Mouse (Mus musculus) lung, embryonic 15.5 days (tissue): Measurements from ENCODE around the gene Gpd1. TPM values are rescaled to one million over a fixed set of nuclear protein-coding genes. Genes with fewer than 3 reads are reported as not detected.

ENCODE experiments used
- ATAC-seq: fragments of 200-750 bp; cut with Nextera tagmentation; 2 replicates; pipeline ENCODE4 v1.8.0; 2017; ENCODE audit warnings: moderate number of reproducible peaks, borderline replicate concordance; ENCODE audit not compliant: low FRiP score, low TSS enrichment; ENCODE audit errors: extremely low read depth
- H3K27ac ChIP-seq: fragments of 300-500 bp; sonication (generic); 2 replicates; pipeline ENCODE4 v1.5.1; 2015; ENCODE audit warnings: moderate library complexity, mild to moderate bottlenecking, inconsistent platforms
- H3K27me3 ChIP-seq: fragments of 300-500 bp; sonication (generic); 2 replicates; pipeline ENCODE4 v1.6.1; 2015; ENCODE audit warnings: inconsistent platforms
- H3K36me3 ChIP-seq: fragments of 300-500 bp; sonication (generic); 2 replicates; pipeline ENCODE4 v1.6.1; 2015; ENCODE audit warnings: inconsistent platforms
- H3K4me1 ChIP-seq: fragments of 300-500 bp; sonication (generic); 2 replicates; pipeline ENCODE4 v1.6.1; 2015; ENCODE audit warnings: inconsistent platforms
- H3K4me2 ChIP-seq: fragments of 300-500 bp; sonication (generic); 2 replicates; pipeline ENCODE4 v1.6.1; 2015; ENCODE audit warnings: inconsistent platforms, mild to moderate bottlenecking, moderate library complexity
- H3K4me3 ChIP-seq: fragments of 300-500 bp; sonication (generic); 2 replicates; pipeline ENCODE4 v1.5.1; 2015; ENCODE audit warnings: mild to moderate bottlenecking, inconsistent platforms
- H3K9ac ChIP-seq: fragments of 300-500 bp; sonication (generic); 2 replicates; pipeline ENCODE4 v1.6.1; 2015; ENCODE audit warnings: inconsistent platforms
- H3K9me3 ChIP-seq: fragments of 300-500 bp; sonication (generic); 2 replicates; pipeline ENCODE4 v1.6.1; 2016; ENCODE audit warnings: inconsistent platforms
- WGBS: fragments of 180-500 bp; shearing (Covaris S2); methylation state at CpG from one replicate; pipeline ENCODE4 v1.1.7; 2015; 5-methylcytosine and 5-hydroxymethylcytosine counted together
- polyA plus RNA-seq: library from polyadenylated mRNA; unstranded; fragments of >200 nt; fragmentation: Nextera tagmentation; extraction: Ambion mirVana; gene quantifications from 2 replicates; pipeline ENCODE4 v1.2.1, GENCODE M21; 2015

The Gpd1 gene
- 0.82 and 1.1 TPM in 2 replicates for polyA plus RNA-seq

DNA sequence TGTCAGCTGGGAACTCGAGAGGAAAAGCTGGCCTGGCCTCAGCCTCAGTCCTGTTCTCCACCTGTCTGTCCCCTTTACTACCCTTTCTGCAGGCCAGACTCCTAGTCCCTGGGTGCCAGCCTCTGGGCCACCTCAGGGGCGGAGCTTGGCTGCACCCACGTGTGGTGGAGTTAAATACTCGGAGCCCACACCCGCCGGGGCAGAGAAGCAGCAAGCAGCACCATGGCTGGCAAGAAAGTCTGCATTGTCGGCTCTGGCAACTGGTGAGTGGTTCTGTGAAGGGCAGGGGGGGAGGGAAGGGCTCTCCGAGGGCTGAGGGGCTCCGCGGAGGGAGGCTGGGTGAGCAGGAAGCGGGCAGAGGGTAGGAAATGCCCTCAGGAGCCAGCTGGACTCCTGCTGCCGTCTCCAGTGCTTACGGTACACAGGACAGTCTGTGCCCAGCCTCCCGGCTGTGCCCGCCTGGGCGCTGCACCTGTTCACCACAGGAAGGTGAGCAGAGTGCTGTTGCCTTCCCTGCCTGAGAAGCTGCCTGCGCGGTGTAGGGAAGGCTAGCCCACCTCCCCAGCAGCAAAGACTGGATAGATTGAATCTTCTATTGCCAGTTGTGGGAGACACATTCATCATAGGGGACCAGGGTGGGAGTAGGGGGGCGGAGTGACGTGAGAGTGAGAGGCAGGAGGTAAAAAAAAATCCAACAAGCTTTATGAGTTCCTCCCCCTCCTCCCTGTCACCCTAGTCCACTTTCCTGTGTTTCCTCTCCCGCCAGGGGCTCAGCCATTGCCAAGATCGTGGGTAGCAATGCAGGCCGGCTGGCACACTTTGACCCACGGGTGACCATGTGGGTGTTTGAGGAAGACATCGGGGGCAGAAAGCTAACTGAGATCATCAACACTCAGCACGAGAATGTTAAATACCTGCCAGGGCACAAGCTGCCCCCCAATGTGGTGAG lies at the start of gene Gpd1:
Gpd1 (plus strand) TSS at position 130 of the 949 bp plus-strand sequence.
- no peaks in the 10 kb centered on the region for H3K27me3 ChIP-seq
- no peak within 1 kb of the TSS for H3K27ac ChIP-seq
- no peaks in the 10 kb centered on the region for H3K9me3 ChIP-seq
- no peak for ATAC-seq
- no peak within 1 kb of the TSS for H3K4me3 ChIP-seq
- H3K36me3 ChIP-seq, result peaks cover 18% of the 10 kb centered on the region
- 0 out of 2 replicates have a peak, but pooled peaks cover 6% of the 10 kb centered on the region for H3K4me1 ChIP-seq
- H3K9ac ChIP-seq, result no peak within 1 kb of the TSS
- 55% methylated on average over 26 of the region's 26 CpGs for WGBS
- H3K4me2 ChIP-seq, result peak within 1 kb of the TSS; percentile 7; the same call in 1 of the 2 replicates

DNA sequence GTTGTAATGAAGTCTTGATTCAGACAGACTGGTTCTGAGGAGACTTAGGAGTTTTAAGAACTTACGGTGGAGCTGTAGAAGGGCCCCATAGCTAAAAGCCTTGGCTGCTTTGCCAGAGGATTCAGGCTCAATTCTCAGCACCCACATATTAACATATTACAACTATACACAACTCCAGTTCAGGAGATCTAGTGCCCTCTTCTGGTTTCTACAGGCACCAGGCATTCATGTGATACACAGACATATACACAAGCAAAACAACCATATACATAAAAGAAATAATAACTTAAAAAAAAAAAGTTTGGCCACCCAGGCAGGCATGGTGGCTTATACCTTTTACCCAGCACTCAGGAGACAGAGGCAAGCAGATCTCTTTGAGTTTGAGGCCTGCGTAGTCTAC lies 49.8 kb upstream of the Gpd1 start:
- Histone ChIP-seq H3K27ac (no peak overlapping the region), H3K9ac (no peak overlapping the region), H3K9me3 (no peaks in the 10 kb centered on the region), H3K4me2 (no peak overlapping the region), H3K4me1 (peaks cover 26% of the 10 kb centered on the region), H3K36me3 (no peaks in the 10 kb centered on the region), H3K4me3 (no peak overlapping the region), H3K27me3 (peaks cover 79% of the 10 kb centered on the region)
- no peak for ATAC-seq
- 96% methylated on average over 2 of the region's 2 CpGs for WGBS

DNA sequence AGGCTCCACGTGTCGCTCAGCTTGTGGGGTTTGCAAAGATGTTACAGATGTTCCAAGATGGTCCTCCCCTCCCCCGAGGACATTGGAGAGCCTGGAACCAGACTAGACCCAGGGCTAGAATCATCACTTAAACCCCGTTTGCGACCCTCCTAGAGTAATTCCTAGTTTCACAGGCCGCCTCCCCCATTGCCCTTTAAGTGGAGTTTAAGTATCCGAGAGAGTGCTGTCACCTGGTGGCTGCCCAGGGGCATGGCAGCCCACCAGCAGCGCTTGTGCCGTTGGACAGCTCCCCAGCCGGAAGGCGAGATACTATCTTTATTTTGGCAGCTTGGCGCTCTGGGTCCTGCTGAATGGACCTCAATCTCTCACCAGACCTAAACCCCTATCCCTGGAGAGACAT lies 48.4 kb upstream of the Gpd1 start:
- 3% methylated on average over 12 of the region's 12 CpGs for WGBS
- Histone ChIP-seq H3K27ac (no peak overlapping the region), H3K4me3 (no peak overlapping the region), H3K27me3 (peaks cover 84% of the 10 kb centered on the region), H3K9me3 (no peaks in the 10 kb centered on the region), H3K4me2 (no peak overlapping the region), H3K4me1 (peaks cover 25% of the 10 kb centered on the region), H3K36me3 (no peaks in the 10 kb centered on the region), H3K9ac (no peak overlapping the region)
- ATAC-seq, result no peak

DNA sequence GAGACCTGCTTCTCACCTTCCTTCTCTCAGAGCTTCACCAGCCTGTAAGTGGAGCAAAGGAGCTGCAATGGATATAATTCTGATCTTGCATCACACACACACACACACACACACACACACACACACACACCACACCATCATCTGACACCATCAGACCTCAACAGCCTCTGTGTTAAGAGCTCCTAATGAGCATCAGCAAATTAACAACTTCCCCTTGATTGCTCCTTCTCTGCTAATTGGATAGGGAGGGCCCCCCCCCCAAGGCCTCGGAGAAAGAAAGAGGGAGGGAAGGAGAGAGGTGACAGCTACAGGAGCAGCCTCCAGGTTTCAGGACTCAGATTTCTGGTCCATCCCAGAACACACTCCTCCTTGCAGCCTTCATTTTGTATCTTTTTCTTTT lies 47.9 kb upstream of the Gpd1 start:
- ATAC-seq, result no peak
- Histone ChIP-seq H3K27ac (no peak overlapping the region), H3K27me3 (peaks cover 80% of the 10 kb centered on the region), H3K36me3 (no peaks in the 10 kb centered on the region), H3K9ac (no peak overlapping the region), H3K4me3 (no peak overlapping the region), H3K9me3 (no peaks in the 10 kb centered on the region), H3K4me2 (no peak overlapping the region), H3K4me1 (peaks cover 20% of the 10 kb centered on the region)
- WGBS, result 10% methylated on average over 1 of the region's 1 CpGs

DNA sequence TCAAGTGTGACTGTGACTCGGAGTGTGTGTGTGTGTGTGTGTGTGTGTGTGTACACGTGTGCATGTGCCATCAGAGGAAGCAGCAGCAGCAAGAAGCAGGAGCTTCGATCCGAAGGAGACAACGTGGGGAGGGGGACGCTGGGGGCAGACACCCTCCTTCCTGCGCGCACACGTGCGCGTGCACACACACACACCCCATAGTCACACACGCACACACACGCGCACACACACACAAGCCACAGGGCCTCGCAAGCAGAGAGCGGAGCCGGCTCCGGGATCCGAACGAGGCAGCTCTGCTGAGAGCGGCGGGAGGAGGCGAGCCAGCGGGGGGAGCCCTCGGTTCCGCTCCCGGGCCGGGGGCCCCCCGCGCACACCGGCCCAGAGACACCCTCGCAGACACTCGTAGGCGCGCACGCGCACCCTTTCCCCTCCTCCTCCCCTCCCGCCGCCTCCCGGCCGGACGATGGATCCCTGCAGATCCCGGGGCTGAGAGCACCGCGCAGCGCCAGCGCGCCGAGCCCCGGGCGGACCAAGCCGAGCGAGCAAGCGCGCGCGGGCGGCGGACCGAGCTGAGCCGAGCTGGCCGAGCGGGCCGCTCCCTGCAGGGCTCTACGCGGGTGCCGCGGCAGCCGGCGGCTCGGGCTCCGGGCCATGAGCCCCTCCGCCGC lies 47.0 kb upstream of the Gpd1 start, which contains the start of gene Asic1:
Asic1 (plus strand) TSS at position 215 of the 668 bp plus-strand sequence.
- no peaks in the 10 kb centered on the region for H3K36me3 ChIP-seq
- peak within 1 kb of the TSS; percentile 34 for H3K9ac ChIP-seq
- H3K4me3 ChIP-seq, result peak within 1 kb of the TSS; percentile 51
- peaks cover 71% of the 10 kb centered on the region for H3K27me3 ChIP-seq
- peaks cover 13% of the 10 kb centered on the region for H3K4me1 ChIP-seq
- WGBS, result 1% methylated on average over 51 of the region's 74 CpGs
- peak; percentile 58; the same call in 1 of the 2 replicates for ATAC-seq
- no peak within 1 kb of the TSS for H3K27ac ChIP-seq
- H3K9me3 ChIP-seq, result no peaks in the 10 kb centered on the region
- peak within 1 kb of the TSS; percentile 98 for H3K4me2 ChIP-seq

DNA sequence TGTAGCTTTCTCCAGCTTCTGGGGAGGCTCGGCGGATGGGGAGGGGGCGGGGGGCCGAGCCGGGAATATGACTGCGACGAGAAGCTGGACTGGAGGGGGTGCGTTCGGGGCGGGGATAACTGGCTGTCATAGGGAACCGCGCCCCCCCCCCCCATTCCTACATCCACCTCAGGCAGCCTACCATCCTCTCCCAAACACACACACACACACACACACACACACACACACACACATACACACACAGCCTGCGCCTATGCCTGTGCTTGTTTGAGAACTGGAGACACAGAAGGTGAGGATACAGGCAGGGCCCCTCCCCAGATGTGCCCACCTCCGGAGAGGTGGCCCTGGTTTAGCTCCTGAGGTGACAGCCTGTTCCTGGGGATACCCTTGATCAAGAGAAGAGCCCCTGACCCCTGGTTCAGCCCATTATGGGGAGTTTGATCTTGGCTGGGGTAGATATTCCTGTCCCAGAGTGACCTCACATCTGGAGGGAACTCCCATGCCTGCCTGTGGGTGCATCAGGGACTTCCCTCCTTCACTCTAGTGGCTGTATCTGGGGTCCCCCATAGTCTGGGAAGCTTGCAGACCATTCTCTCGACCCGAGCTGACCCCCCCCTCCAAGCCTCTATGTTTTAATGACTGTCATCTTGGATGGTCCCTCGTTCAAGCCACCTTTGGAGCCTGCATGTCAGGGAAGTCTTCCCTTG lies 46.2 kb upstream of the Gpd1 start:
- WGBS, result 8% methylated on average over 17 of the region's 17 CpGs
- peaks cover 62% of the 10 kb centered on the region for H3K27me3 ChIP-seq

DNA sequence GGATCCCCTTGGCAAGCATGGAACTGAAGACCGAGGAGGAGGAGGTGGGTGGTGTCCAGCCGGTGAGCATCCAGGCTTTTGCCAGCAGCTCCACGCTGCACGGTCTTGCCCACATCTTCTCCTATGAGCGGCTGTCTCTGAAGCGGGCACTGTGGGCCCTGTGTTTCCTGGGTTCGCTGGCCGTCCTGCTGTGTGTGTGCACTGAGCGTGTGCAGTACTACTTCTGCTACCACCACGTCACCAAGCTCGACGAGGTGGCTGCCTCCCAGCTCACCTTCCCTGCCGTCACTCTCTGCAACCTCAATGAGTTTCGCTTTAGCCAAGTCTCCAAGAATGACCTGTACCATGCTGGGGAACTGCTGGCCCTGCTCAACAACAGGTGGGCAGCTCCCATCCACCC lies 45.5 kb upstream of the Gpd1 start:
- Histone ChIP-seq H3K27ac (no peak overlapping the region), H3K9ac (no peak overlapping the region), H3K9me3 (no peaks in the 10 kb centered on the region), H3K4me2 (peak overlapping the region; percentile 8; the same call in 1 of the 2 replicates), H3K27me3 (peaks cover 56% of the 10 kb centered on the region), H3K4me3 (no peak overlapping the region), H3K4me1 (peaks cover 13% of the 10 kb centered on the region), H3K36me3 (no peaks in the 10 kb centered on the region)
- 61% methylated on average over 14 of the region's 14 CpGs for WGBS
- ATAC-seq, result no peak

More for the DNA sequence above, 46.2 kb upstream of the Gpd1 start:
- Histone ChIP-seq H3K4me2 (peak overlapping the region; percentile 98), H3K9ac (peak overlapping the region; percentile 34), H3K27ac (no peak overlapping the region), H3K4me1 (peaks cover 13% of the 10 kb centered on the region), H3K9me3 (no peaks in the 10 kb centered on the region), H3K36me3 (no peaks in the 10 kb centered on the region), H3K4me3 (peak overlapping the region; percentile 51)
- no peak for ATAC-seq

DNA sequence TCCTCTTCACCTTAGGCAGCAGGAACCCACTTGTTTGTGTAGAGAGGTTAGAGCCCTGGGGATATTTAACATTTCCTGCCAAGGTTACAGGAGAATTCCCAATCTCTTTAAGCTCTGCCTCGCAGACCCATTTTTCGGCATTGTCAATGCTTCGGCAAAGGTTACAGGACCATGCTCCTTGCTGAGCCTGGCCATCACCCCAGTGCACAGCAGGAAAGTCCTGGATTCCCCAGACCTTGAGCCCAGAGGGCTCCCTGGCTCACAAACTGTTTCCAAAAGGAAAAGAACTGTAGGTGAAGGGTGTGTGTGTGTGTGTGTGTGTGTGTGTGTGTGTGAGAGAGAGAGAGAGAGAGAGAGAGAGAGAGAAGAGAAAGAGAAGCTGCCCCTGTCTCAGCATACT lies 42.4 kb upstream of the Gpd1 start:
- H3K9ac ChIP-seq, result no peak overlapping the region
- H3K27ac ChIP-seq, result no peak overlapping the region
- H3K4me2 ChIP-seq, result no peak overlapping the region
- H3K4me3 ChIP-seq, result no peak overlapping the region
- WGBS, result 82% methylated on average over 3 of the region's 3 CpGs
- ATAC-seq, result no peak
- no peaks in the 10 kb centered on the region for H3K36me3 ChIP-seq
- no peaks in the 10 kb centered on the region for H3K9me3 ChIP-seq
- peaks cover 26% of the 10 kb centered on the region for H3K4me1 ChIP-seq
- H3K27me3 ChIP-seq, result peaks cover 45% of the 10 kb centered on the region

DNA sequence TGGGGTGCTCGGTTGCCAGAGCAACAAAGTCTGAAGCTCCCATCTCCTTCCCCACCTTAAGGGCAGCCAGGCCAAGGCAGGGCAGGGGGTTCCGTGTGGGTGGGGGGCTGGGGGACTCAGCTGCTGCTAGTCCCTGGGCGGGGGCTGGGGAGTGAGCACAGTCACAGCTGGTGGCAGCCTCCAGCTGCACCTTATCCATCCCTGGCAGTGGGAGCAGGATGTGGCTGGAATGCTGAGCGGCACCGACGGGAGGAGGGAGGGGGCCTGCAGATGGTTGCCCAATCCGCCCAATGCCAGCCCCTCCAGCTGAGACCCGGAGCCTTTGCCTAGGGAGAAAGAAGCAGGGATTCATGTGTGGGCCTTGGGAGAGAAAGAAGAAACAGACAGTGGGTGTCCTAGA lies 40.2 kb upstream of the Gpd1 start:
- ATAC-seq, result peak; percentile 32; the same call in 1 of the 2 replicates

DNA sequence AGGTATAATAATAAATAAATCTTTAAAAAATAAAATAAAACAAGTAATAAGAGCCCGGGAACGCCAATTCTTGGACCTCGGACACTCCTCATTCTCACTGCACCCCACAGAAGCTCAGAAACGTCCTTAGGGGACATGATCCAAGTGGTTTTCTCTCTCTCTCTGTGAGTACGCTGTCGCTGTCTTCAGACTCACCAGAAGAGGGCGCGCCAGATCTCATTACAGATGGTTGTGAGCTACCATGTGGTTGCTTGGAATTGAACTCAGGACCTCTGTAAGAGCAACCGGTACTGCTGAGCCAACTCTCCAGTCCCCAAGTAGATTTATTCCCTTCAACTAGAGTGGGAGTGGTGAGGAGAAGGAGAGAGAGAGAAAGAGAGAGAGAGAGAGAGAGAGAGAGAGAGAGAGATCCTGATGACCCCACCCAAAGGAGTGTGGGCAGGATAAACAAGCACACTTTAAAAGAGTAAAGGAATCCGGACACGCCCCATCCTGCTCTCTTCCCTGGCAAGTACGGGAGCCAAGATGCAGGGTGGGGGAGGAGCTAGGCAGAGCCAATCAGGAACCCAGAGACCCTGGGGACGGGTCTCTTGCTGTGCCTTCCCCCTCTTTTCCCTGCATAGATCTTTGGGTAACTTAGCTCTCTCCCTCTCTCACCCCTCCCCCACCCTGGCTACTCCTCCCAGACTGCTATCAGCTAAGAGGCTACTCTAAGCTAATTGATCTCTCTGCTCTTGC lies 39.1 kb upstream of the Gpd1 start:
- peaks cover 13% of the 10 kb centered on the region for H3K4me1 ChIP-seq
- WGBS, result 13% methylated on average over 13 of the region's 13 CpGs
- no peak overlapping the region for H3K4me2 ChIP-seq
- H3K4me3 ChIP-seq, result no peak overlapping the region
- no peaks in the 10 kb centered on the region for H3K36me3 ChIP-seq
- H3K27ac ChIP-seq, result no peak overlapping the region
- H3K27me3 ChIP-seq, result peaks cover 11% of the 10 kb centered on the region
- no peaks in the 10 kb centered on the region for H3K9me3 ChIP-seq
- H3K9ac ChIP-seq, result no peak overlapping the region
- 0 out of 2 replicates have a peak, but pooled peaks have one; percentile 44 for ATAC-seq

More for the DNA sequence above, 40.2 kb upstream of the Gpd1 start:
- 31% methylated on average over 8 of the region's 8 CpGs for WGBS
- Histone ChIP-seq H3K9me3 (no peaks in the 10 kb centered on the region), H3K27ac (no peak overlapping the region), H3K9ac (no peak overlapping the region), H3K36me3 (no peaks in the 10 kb centered on the region), H3K4me3 (no peak overlapping the region), H3K4me2 (no peak overlapping the region), H3K4me1 (peaks cover 13% of the 10 kb centered on the region), H3K27me3 (peaks cover 23% of the 10 kb centered on the region)

DNA sequence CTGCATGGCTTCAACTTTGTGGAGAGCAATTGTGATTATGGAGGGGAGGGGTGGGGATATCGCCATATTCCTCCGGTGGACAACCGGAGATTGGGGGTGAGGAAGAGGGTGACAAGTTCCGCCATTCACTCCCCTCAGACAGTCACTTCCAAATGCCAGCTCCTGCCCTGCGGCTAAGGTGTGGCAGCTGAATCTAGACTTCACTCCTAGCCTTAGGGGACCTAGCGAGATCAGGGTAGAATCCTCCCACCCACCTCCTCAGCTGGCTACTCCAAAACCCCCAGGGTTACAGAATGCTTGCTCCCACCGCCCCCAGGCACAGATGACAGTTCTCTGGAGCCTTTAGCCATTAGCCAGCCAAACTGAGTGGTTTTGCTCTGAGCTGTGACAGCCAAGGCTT lies 38.3 kb upstream of the Gpd1 start:
- peaks cover 13% of the 10 kb centered on the region for H3K4me1 ChIP-seq
- no peak overlapping the region for H3K9ac ChIP-seq
- no peak for ATAC-seq
- WGBS, result 51% methylated on average over 7 of the region's 7 CpGs
- no peaks in the 10 kb centered on the region for H3K36me3 ChIP-seq
- no peak overlapping the region for H3K27ac ChIP-seq
- no peak overlapping the region for H3K4me3 ChIP-seq
- H3K4me2 ChIP-seq, result no peak overlapping the region
- H3K27me3 ChIP-seq, result peaks cover 4% of the 10 kb centered on the region; the same call in 1 of the 2 replicates
- H3K9me3 ChIP-seq, result no peaks in the 10 kb centered on the region
